Mouse (Mus musculus) midbrain, embryonic 11.5 days (tissue): ENCODE results near the gene Zfp69. TPM values are rescaled to one million over a fixed set of nuclear protein-coding genes. Genes with fewer than 3 reads are reported as not detected.

Source experiments
- ATAC-seq: fragments of 200-750 bp; cut with Nextera tagmentation; 2 replicates; pipeline ENCODE4 v1.8.0; 2017; ENCODE audit warnings: moderate TSS enrichment, moderate library complexity; ENCODE audit not compliant: low FRiP score
- DNase-seq: peaks from one replicate; pipeline ENCODE4 v3.0.0; 2015; ENCODE audit warnings: low spot score; ENCODE audit errors: missing footprints
- H3K27ac ChIP-seq: fragments of 300-500 bp; sonication (generic); 2 replicates; pipeline ENCODE4 v1.5.1; 2014; ENCODE audit warnings: low read depth, low read length
- H3K27me3 ChIP-seq: fragments of 300-500 bp; sonication (generic); 2 replicates; pipeline ENCODE4 v1.6.1; 2014; ENCODE audit warnings: mild to moderate bottlenecking, low read length, moderate library complexity, mixed read lengths; ENCODE audit not compliant: control insufficient read depth, insufficient read depth
- H3K36me3 ChIP-seq: fragments of 300-500 bp; sonication (generic); 2 replicates; pipeline ENCODE4 v1.6.1; 2014; ENCODE audit warnings: mild to moderate bottlenecking, low read length, moderate library complexity, mixed read lengths; ENCODE audit not compliant: control insufficient read depth, insufficient read depth
- H3K4me1 ChIP-seq: fragments of 300-500 bp; sonication (generic); 2 replicates; pipeline ENCODE4 v1.6.1; 2014; ENCODE audit warnings: low read length; ENCODE audit not compliant: control insufficient read depth, insufficient read depth
- H3K4me2 ChIP-seq: fragments of 300-500 bp; sonication (generic); 2 replicates; pipeline ENCODE4 v1.6.1; 2014; ENCODE audit warnings: mild to moderate bottlenecking, moderate library complexity
- H3K4me3 ChIP-seq: fragments of 300-500 bp; sonication (generic); 2 replicates; pipeline ENCODE4 v1.5.1; 2014; ENCODE audit warnings: low read depth, low read length
- H3K9ac ChIP-seq: fragments of 300-500 bp; sonication (generic); 2 replicates; pipeline ENCODE4 v1.6.1; 2014; ENCODE audit warnings: low read length
- H3K9me3 ChIP-seq: fragments of 300-500 bp; sonication (generic); 2 replicates; pipeline ENCODE4 v1.6.1; 2016; ENCODE audit warnings: low read length; ENCODE audit not compliant: control insufficient read depth
- WGBS: fragments of 180-500 bp; shearing (Covaris S2); extraction: QIAGEN DNeasy Blood & Tissue Kit; methylation state at CpG from one replicate; pipeline ENCODE4 v1.1.7; 2014; 5-methylcytosine and 5-hydroxymethylcytosine counted together
- polyA plus RNA-seq: library from polyadenylated mRNA; unstranded; fragments of >200 nt; fragmentation: Nextera tagmentation; extraction: Ambion mirVana; gene quantifications from 2 replicates; pipeline ENCODE4 v1.2.1, GENCODE M21; 2014

The Zfp69 gene
- polyA plus RNA-seq, 1 experiment from 2014 or later: 9.0 TPM

GRCm38 (mm10) chr4:120894584-120894983, 56.9 kb downstream of the Zfp69 start:
- Histone ChIP-seq H3K27me3 (no peaks in the 10 kb centered on the region), H3K36me3 (no peaks in the 10 kb centered on the region), H3K4me2 (no peak overlapping the region), H3K4me1 (no peaks in the 10 kb centered on the region), H3K27ac (no peak overlapping the region), H3K9me3 (no peaks in the 10 kb centered on the region), H3K9ac (no peak overlapping the region), H3K4me3 (no peak overlapping the region)
- peak; percentile 81 for DNase-seq
- WGBS: 83% methylated on average over 11 of the region's 11 CpGs
- ATAC-seq: no peak

- no peaks in the 10 kb centered on the region for H3K9me3 ChIP-seq
- ATAC-seq: no peak
These were observed 57.7 kb downstream of the Zfp69 start for GRCm38 (mm10) chr4:120893656-120894401.

GRCm38 (mm10) chr4:120892516-120892915, 59.0 kb downstream of the Zfp69 start:
- Histone ChIP-seq H3K9me3 (no peaks in the 10 kb centered on the region), H3K4me3 (no peak overlapping the region), H3K4me1 (no peaks in the 10 kb centered on the region), H3K36me3 (no peaks in the 10 kb centered on the region), H3K9ac (no peak overlapping the region), H3K27me3 (no peaks in the 10 kb centered on the region), H3K4me2 (no peak overlapping the region), H3K27ac (no peak overlapping the region)
- ATAC-seq (no peak), DNase-seq (no peak)
- 56% methylated on average over 1 of the region's 1 CpGs for WGBS

More at GRCm38 (mm10) chr4:120893656-120894401, 57.7 kb downstream of the Zfp69 start:
- Histone ChIP-seq H3K4me2 (no peak overlapping the region), H3K4me3 (no peak overlapping the region), H3K27me3 (no peaks in the 10 kb centered on the region), H3K36me3 (no peaks in the 10 kb centered on the region), H3K27ac (no peak overlapping the region), H3K4me1 (no peaks in the 10 kb centered on the region), H3K9ac (no peak overlapping the region)
- DNase-seq: peak; percentile 68
- 77% methylated on average over 11 of the region's 11 CpGs for WGBS

GRCm38 (mm10) chr4:120891960-120892359, 59.5 kb downstream of the Zfp69 start:
- ATAC-seq: no peak
- H3K4me2 ChIP-seq: no peak overlapping the region

GRCm38 (mm10) chr4:120890754-120891440, 60.6 kb downstream of the Zfp69 start:
- ATAC-seq (peak; percentile 72), DNase-seq (peak; percentile 80)

More at GRCm38 (mm10) chr4:120891960-120892359, 59.5 kb downstream of the Zfp69 start:
- H3K36me3 ChIP-seq: no peaks in the 10 kb centered on the region
- H3K4me3 ChIP-seq: no peak overlapping the region
- H3K9ac ChIP-seq: no peak overlapping the region
- H3K27me3 ChIP-seq: peaks cover 2% of the 10 kb centered on the region; the same call in 1 of the 2 replicates
- H3K9me3 ChIP-seq: no peaks in the 10 kb centered on the region
- no peaks in the 10 kb centered on the region for H3K4me1 ChIP-seq
- DNase-seq: no peak
- H3K27ac ChIP-seq: no peak overlapping the region

GRCm38 (mm10) chr4:120888884-120889283, 62.6 kb downstream of the Zfp69 start:
- peaks cover 4% of the 10 kb centered on the region; the same call in 1 of the 2 replicates for H3K27me3 ChIP-seq
- no peak overlapping the region for H3K4me3 ChIP-seq
- H3K27ac ChIP-seq: no peak overlapping the region
- no peak overlapping the region for H3K9ac ChIP-seq
- DNase-seq: no peak
- ATAC-seq: no peak
- WGBS: 74% methylated on average over 8 of the region's 8 CpGs
- no peaks in the 10 kb centered on the region for H3K36me3 ChIP-seq
- peaks cover 5% of the 10 kb centered on the region for H3K4me1 ChIP-seq
- no peaks in the 10 kb centered on the region for H3K9me3 ChIP-seq
- H3K4me2 ChIP-seq: no peak overlapping the region

More at GRCm38 (mm10) chr4:120890754-120891440, 60.6 kb downstream of the Zfp69 start:
- WGBS: 57% methylated on average over 11 of the region's 11 CpGs
- Histone ChIP-seq H3K36me3 (no peaks in the 10 kb centered on the region), H3K4me3 (no peak overlapping the region), H3K9me3 (no peaks in the 10 kb centered on the region), H3K4me2 (no peak overlapping the region), H3K4me1 (no peaks in the 10 kb centered on the region), H3K27ac (no peak overlapping the region; the same call in 1 of the 2 replicates), H3K27me3 (peaks cover 4% of the 10 kb centered on the region; the same call in 1 of the 2 replicates), H3K9ac (no peak overlapping the region)

- ATAC-seq (peak; percentile 31; the same call in 1 of the 2 replicates), DNase-seq (peak; percentile 92)
- Histone ChIP-seq H3K4me2 (no peak overlapping the region), H3K9ac (no peak overlapping the region), H3K4me1 (peaks cover 10% of the 10 kb centered on the region), H3K36me3 (no peaks in the 10 kb centered on the region), H3K9me3 (no peaks in the 10 kb centered on the region), H3K27ac (no peak overlapping the region), H3K27me3 (peaks cover 4% of the 10 kb centered on the region; the same call in 1 of the 2 replicates), H3K4me3 (no peak overlapping the region)
- WGBS: 30% methylated on average over 8 of the region's 8 CpGs
These were observed 64.0 kb downstream of the Zfp69 start for GRCm38 (mm10) chr4:120887381-120888112.

- ATAC-seq: no peak
- no peak overlapping the region for H3K27ac ChIP-seq
- peaks cover 17% of the 10 kb centered on the region for H3K4me1 ChIP-seq
- no peaks in the 10 kb centered on the region for H3K36me3 ChIP-seq
- WGBS: 81% methylated on average over 5 of the region's 5 CpGs
- no peaks in the 10 kb centered on the region for H3K9me3 ChIP-seq
- peaks cover 4% of the 10 kb centered on the region; the same call in 1 of the 2 replicates for H3K27me3 ChIP-seq
- no peak overlapping the region for H3K9ac ChIP-seq
- no peak overlapping the region for H3K4me2 ChIP-seq
- peak; percentile 45 for DNase-seq
- H3K4me3 ChIP-seq: no peak overlapping the region
These were observed 64.7 kb downstream of the Zfp69 start for GRCm38 (mm10) chr4:120886811-120887210.
